Mouse (Mus musculus): ENCODE results near the gene Slc35f4.
A peak's percentile ranks its signal among the peaks of the same experiment; 100 is the strongest.

Gene Slc35f4

DNA sequence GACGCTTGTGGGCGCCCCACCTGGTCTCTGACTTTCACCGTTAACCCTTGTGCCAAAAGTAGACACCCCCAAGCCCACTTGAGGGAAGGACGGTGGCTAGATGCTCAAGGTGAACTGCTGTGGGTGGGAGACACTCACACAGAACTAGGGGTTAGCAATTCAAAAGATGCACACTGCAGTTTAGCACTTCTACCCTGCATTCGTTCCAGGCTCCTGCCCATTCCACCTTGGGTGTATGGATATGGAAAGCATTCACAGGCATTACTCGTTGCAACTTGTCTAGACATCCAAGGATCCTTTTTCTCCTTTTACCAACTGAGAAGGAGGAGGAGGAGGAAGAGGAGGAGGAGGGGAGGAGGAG, at the start of gene Slc35f4:
Gene Slc35f4, minus strand, starts transcription at position 116 of the 361 bp plus-strand sequence.
- DNase-seq: no peak

DNA sequence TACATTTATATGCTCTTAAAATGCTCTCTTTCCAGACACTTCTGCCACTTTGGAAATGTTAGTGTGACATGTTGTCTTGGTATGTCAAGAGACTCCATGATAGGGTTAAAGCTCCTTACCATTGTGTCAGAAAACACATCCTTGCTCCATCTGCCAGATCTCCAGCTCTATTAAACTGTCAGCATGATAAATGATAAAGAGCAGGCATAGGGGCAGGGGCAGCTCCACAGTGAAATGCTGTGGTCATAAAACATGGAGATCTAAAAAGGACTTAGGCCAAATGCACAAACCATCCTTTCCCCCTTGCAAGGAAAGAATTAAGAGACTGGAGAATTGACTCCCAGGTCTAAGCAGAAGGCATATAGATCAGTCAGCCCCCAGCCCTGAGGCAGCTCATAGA, 42.5 kb upstream of the Slc35f4 start:
- no peak for DNase-seq

DNA sequence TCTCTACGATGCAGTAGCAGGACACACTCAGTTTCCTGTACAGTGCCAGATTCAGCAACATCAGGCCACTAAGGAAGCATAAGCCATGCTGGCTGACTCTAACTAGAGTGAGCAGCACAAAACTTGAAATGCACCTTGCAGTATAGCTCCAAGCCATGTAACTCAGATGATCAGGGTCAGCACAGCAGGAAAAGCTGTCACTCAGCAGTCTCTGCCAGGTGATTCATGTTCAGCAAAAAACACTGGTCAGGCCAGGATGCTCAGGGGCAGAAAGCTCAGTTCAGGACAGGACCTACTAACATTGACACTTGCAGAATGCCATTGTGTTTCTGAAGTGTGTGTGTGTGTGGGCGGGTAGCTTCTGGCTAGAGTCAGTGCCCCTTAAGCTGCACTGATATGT, 34.9 kb upstream of the Slc35f4 start:
- peak; percentile 14 to 25 for DNase-seq

DNA sequence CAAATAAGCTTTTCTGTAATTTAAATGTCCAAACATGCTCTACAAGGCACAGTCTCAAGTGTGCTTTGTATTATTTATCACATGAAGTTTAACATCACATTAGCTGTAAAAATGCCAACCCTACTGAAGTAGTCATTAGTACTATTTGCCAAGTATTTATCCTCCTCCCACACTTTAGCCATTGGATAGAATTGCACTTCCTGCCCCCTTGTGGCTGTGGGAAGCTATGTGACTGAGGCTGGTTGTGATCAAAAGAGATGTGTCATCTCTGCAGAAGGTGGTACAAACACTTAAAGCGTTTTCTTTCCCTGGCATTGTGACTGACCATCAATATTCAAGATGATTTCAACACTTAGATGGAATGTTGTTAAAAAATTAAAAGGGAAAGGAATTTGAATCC, 14.3 kb upstream of the Slc35f4 start:
- peak; percentile 67 to 68 for DNase-seq

DNA sequence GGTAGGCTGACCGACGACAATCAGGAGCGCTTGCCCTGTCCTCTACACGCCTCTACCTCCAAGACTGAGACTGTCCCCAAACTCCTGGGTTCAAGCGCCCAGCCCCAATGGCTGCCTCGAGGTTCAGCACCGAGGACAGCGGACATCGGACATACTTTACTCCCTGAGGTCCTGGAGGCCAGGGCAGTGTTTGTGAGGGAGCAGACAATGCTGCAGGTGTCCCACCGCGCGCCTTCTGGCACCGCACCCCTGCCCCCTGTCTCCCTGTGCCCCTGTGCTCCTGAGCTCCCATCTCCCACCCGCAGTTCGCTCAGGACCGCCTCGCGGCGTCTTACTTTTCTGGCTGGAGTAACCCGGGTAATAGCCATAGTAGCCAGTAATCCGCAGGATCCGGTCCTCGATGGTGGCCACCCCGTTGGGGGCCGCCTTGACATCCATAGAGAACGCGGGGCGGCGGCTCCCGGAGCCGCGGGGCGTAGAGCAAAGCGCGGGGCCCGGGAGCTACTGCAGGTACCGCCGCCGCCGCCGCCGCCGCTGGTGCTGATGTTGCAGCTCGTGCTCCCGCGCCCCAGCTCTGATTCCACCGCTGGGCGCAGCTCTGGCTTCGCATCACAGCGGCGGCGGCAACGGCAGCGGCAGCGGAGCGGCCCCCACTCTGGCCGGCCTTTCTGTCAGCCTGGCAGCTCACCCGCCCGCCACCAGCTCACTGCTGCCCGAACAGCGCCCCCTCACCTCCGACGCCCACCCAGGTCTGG, 493 bp downstream of the Slc35f4 start:
- peak; percentile 70 to 76 for DNase-seq

DNA sequence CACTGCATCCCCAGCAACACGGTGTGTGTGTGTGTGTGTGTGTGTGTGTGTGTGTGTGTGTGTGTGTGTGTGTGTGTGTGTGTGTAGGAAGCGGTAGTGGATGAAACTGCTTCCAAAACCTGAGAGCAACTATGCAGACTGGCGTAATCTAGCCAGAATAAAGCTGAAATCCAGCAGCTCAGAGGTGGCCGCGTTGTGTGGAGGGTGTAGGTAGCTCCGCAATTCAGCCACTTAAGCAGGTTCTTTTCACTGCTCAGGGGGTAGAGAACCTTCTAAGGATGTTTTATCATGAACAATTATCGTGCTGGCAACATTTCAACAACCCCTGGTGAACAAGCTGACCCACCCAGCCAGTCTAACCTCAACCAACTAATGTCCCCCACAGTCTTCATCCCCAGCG, 1.2 kb downstream of the Slc35f4 start:
- DNase-seq: peak; percentile 16 to 20

DNA sequence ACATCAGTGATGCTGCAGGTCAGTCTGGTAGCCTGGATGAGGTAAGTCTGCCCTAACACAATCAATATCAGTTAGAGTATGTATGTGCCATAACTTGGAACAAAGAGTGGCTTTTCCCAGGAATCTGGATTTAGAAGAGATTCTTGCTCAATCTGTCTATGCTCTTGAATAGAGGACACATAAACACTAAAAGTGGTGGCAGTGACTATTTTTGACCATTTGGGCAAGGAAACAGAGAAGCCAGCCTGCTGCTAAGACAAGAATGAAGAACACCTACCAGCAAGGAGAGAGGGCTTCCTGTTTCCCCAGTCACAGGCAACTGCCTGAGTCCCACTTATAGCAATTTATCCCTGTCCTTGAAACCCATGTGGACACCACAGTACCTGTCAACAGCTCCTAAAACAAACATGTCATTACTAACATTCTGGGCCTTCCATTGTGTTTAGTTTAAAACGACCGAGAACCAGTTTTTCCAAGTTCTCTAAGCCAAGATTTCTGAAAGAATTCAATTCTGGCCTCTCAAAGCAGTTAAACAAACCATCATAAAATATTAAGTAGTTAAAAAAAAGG, 10.7 kb downstream of the Slc35f4 start:
- DNase-seq: no peak

DNA sequence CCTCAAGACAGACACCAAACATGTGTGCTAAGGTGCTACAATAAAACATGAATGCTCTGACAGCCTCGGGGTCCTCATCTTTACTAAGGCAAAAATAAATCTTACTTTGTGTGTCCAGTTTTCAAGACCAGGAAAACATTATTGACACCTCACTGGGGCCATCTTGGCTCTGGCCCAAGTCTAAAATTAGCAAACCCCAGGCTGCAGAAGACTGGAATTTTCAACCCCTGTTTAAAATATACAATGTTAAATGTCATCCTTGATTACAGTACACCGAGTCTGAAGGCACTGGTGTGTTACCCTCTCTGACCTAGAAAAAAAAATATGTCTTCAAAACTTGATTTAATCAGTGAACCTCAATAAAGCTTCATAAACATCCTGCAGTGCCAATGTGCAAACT, 11.7 kb downstream of the Slc35f4 start:
- DNase-seq: peak; percentile 29 to 33

DNA sequence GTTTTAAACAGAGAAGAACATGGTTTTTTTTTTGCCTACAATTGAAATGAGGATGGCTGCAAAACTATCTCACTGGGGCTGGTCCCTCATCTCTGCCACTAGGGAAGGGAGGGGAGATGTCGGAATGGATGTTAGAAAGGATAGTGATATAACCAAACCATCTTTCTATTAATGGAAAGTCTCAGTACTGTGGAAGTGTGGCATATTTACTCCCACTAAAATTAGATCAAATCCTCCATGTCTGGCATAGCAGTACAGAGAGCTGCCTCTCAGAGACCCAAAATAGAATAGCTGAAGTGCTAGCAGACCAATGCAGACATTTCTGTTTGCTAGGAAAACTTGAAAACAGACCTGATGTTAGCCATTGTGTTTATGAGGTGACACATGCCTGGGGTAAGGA, 30.7 kb downstream of the Slc35f4 start:
- no peak for DNase-seq

DNA sequence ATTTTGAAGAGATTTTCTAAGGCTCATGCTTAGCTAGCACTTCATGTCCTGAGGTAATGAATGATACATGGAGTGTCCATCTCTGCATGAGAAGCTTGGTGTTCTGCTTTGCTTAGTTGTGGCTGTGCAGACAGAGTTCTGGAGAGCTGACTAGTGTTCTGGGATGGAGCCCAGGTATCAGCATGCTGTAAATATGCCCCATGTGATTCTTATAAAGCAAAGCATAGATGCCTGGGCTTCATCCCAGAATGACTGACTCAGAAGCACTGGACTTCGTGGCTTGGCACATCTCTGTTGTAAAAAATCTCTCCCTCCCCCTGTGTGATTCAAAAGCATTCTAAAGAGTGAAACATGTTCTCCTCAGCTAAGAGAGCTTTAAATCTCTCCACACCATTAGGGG, 32.1 kb downstream of the Slc35f4 start:
- peak; percentile 76 to 80 for DNase-seq

DNA sequence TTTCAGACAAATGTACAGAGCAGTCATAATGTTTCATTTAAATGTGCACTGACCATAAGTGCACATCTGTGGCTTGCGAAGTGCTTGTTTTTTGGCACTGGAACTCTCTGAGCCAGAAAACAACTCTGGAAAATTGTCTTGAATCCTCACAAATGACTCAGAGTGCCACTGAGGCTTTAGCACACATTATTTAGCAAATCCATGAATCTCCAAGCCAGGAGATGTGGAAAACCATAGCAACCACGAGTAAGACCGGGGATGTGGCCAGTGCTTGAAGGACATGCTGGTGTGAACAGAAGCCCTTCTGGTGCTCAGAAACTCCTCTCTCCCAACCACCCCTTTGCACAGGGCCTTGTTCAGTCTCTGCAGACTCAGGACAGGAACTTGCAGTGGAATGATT, 33.3 kb downstream of the Slc35f4 start:
- DNase-seq: no peak

DNA sequence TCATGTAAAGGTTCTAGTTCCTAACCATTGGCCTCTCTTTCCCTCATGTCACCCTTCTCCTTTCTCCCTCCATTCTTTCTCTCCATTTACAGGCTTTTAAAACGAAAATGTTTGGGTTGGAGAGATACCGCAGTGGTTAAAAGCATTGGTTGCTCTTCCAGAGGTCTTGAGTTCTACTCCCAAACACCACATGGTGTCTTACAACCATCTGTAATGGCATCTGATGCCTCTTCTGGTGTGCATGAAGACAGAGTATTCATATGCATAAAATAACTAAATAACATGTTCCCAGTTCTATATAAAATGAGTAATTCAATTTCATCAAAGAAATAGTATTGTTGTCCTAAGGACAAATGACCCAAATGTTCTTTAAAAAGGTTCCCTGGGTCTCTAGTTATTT, 49.2 kb downstream of the Slc35f4 start:
- no peak for DNase-seq

DNA sequence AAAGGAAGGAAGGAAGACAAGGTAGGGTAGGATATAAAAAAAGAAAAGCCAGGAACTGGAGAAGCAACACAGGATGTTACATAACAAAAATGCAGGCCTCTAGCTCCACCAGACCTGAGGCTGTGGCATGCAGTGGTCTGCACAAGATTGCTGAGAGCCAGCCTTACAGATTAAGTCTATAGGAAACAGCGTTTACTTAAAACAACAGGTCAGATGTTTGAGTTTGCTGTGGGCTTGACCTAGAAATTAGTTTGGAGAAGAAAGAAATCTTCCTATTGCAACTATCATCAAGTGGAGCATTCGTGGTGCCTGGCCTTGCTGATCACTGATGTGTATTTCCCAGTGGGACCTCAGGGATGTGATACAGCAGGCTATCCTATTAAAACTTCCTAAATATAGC, 64.1 kb downstream of the Slc35f4 start:
- DNase-seq: no peak

DNA sequence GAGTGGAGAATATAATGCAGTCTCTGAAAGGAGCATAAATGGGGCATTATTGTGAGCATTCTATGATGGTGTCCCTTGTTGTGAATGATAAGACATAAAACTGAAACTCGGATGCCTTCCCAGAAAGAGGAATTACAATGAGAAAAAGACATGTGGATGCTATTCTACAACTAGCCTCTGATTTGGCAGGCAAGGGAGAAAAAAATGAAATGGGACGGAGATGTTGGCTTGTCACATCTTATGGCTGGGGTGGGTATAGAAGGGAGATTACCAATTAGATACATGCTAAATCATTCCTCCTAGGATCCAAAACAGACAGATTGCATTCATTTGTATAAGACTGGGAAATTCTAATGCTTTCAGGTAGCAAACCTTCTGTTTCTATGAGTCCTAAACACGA, 65.0 kb downstream of the Slc35f4 start:
- no peak for DNase-seq

DNA sequence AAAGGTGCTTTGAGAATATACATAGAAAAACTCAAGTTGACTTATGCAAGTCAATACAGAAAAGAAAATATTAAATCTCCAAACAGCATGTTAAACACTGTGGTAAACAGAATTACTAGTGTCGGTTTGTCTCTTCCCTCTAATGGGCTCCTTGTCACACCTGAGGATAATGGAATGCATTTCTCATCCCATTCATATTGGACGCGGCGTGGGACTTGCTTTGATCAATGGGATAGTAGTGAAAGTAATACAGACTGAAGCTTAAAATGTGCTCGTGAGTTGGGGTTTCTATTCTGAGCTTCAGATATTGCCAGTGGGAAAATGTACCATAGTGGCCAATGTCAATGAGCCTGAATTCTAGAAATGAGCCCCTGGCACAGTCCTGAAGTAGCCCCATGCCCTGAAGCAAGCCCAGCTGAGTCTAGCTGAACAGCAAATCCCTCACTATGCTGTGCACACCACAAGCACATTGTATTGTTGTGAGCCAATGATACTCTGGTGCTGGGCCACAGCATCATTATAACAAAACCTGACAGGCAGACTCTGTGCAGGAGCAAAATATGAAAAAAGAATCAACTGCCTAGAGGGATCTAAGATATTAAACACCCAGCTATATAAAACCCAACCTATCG, 71.4 kb downstream of the Slc35f4 start:
- no peak for DNase-seq

DNA sequence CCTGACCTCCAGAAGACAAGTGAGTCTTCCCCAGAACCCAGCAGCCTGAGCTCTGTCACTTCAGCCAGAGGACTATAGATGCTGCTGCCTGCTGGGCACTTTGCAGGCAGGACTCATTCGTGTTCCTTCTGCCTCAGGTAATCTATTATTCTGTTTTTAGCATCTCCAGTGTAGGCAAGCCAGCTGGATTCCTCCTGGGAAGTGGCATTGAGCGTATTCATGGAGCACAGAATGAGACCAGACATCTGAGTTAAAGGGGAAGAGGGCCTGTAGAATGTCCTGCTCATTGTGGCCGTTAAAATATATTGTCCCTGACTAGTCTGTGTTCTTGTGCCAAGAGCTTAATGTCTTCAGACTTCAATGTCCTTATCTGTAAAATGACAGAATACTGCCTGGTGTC, 72.1 kb downstream of the Slc35f4 start:
- DNase-seq: no peak

DNA sequence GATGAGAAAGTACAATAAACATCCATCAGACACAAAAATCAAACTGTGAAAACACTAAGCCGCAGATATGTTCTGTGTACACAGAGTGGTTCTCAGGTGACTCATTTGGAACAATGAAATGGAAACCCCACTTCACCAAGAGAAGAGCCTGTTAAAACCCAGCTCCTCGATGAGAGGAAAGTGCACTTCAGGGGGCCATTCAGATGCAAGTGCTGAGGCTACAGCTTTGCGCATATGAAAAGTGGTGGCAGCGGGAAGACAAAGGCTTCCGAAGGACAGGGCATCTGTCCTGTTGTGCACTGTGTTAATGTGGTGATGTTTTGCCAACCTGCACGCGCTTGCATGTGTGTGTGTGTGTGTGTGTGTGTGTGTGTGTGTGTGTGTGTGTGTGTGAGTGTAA, 78.2 kb downstream of the Slc35f4 start:
- DNase-seq: no peak

DNA sequence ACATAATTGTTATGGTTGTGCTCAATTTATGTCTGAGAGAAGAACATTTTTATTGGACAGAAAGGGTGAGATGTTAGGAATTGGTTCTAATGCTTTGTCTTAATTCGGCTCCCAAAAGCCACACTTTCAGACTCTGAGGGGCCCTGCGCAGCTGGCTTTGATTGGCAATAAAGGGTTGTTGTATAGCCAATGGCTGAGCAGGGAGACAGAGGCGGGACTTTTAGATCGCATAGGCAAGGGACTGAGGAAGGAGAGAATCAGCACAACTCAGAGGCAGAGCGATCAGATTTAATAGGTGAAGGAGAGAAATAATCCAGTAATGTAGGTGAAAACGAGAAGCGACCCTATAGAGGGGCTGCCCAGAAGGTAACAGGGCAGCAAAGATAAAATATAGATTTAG, 79.4 kb downstream of the Slc35f4 start:
- DNase-seq: no peak

DNA sequence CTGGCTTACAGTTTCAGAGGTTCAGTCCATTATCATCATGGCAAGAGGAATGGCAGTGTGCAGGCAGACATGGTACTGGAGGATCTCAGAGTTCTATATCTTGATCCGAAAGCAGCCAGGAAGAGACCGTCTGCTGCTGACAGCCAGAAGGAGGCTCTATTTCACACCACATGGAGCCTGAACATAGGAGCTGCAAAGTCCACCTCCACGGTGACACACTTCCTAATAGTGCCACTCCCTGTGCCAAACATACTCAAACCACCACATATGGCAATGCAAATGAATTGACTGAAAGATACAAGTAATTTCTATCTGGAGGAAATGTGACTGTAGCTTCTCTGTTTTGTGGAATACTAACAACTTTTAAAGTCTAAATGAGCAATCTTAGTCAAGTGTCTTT, 89.0 kb downstream of the Slc35f4 start:
- DNase-seq: no peak

DNA sequence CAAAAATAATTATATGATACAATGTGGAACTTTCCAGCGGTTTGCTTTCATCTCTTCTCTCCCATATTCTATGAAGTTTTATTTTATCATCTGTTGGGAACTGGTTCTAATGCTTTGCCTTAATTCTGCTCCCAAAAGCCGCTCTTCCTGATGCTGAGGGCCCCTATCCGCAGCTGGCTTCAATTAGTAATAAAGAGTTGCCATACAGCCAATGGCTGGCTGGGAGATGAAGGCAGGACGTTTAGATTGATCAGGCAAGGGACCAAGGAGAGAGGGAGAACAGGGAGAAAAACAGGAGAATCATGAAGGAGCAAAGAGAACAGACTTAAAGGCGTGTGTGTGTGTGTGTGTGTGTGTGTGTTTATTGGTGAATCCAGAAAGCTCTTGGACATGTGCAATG, 94.0 kb downstream of the Slc35f4 start:
- DNase-seq: no peak

DNA sequence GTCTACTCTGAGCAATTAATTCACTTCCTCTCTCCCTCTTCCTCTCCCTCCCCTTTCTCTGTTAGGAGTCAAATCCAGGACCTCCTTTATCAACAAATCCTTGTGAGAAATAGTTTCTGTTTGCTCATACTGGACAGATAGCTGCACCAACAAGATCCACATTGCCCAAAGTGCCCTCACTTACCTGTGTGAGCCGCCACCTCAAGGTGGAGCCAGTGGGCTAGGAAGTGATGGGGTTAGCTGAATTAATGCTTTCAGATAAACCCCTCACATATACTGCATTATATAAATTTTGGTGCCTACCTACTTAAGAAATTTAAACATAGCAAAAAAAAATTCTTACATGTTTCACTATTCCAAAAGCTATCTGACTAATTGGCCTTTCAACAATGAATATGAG, 133.4 kb downstream of the Slc35f4 start:
- peak; percentile 33 to 44 for DNase-seq

DNA sequence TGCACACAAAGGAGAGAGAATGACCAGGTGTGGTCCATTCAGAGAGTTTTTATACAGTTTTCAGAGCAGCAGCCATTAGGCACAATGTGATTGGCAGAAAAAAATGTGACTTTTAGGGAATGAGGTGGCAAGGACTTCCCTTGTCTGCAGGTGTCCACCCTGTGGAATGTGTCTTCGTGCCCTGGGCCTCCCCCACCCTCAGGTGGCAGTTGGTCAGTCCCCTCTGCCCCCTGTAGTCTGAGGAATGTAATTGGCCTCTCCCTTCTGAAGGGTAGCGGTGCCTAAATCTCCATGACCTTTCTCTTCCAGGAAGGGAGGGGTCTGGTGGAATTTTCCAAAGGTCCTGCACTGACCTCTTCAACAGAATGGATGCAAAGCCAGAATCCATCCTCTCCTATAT, 163.7 kb downstream of the Slc35f4 start:
- DNase-seq: no peak

DNA sequence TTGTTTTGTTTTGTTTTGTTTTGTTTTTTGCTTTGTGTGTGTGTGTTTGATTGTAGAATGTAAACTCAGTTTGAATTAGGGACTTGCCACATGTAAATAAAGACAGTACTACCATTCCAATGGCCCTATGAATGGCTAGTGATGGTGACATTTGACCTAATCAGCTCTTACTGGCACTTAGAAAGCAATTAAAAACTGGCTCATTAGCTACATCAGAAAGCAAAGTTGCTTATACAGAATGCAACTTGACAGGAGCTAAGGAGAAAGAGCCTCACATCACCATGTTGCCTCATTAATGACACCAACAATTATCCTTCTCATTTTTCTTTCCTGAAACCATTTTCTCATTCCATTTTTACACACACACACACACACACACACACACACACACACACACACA, 170.3 kb downstream of the Slc35f4 start:
- DNase-seq: no peak

DNA sequence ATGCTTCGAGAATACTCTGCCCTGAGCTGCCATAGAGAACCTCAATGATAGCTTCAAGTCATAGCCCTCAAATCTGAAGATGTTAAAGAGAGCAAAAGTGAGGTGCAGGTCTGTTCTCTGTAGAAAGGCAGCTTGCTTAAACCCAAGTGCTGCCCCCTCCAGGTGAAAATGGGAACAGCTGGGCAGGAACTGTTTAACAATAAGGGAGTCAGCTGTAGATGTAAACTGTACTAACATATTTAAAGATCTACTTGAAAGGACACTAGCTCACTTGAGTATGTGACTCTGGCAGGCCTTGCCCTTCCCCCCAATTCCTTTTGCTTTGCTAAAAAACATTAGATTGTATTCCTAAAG, 177.0 kb downstream of the Slc35f4 start:
- DNase-seq: peak; percentile 83 to 85
